Mouse (Mus musculus) stomach, embryonic 15.5 days (tissue): ENCODE measurements around the gene Rcan2. TPM values are rescaled to one million over a fixed set of nuclear protein-coding genes. Genes with fewer than 3 reads are reported as not detected.

ENCODE experiments used
- ATAC-seq: fragments of 200-750 bp; cut with Nextera tagmentation; 2 replicates; pipeline ENCODE4 v1.8.0; 2017; ENCODE audit warnings: low read depth, moderate number of reproducible peaks, moderate TSS enrichment; ENCODE audit not compliant: insufficient read depth, low FRiP score
- H3K27ac ChIP-seq: fragments of 300-500 bp; sonication (generic); 2 replicates; pipeline ENCODE4 v1.5.1; 2015; ENCODE audit warnings: mild to moderate bottlenecking, inconsistent platforms
- H3K27me3 ChIP-seq: fragments of 300-500 bp; sonication (generic); replicated peaks from 2 replicates; pipeline ENCODE4 v1.6.1; 2015; ENCODE audit warnings: inconsistent platforms
- H3K36me3 ChIP-seq: fragments of 300-500 bp; sonication (generic); 2 replicates; pipeline ENCODE4 v1.6.1; 2015; ENCODE audit warnings: inconsistent platforms
- H3K4me1 ChIP-seq: fragments of 300-500 bp; sonication (generic); 2 replicates; pipeline ENCODE4 v1.6.1; 2015; ENCODE audit warnings: inconsistent platforms
- H3K4me2 ChIP-seq: fragments of 300-500 bp; sonication (generic); 2 replicates; pipeline ENCODE4 v1.6.1; 2015; ENCODE audit warnings: mild to moderate bottlenecking, inconsistent platforms
- H3K4me3 ChIP-seq: fragments of 300-500 bp; sonication (generic); replicated peaks from 2 replicates; pipeline ENCODE4 v1.5.1; 2015; ENCODE audit warnings: inconsistent platforms
- H3K9ac ChIP-seq: fragments of 300-500 bp; sonication (generic); 2 replicates; pipeline ENCODE4 v1.6.1; 2015; ENCODE audit warnings: inconsistent platforms
- H3K9me3 ChIP-seq: fragments of 300-500 bp; sonication (generic); 2 replicates; pipeline ENCODE4 v1.6.1; 2016; ENCODE audit warnings: inconsistent platforms
- WGBS: fragments of 180-500 bp; shearing (Covaris S2); methylation state at CpG from one replicate; pipeline ENCODE4 v1.1.7; 2015; 5-methylcytosine and 5-hydroxymethylcytosine counted together
- polyA plus RNA-seq: library from polyadenylated mRNA; unstranded; fragments of >200 nt; fragmentation: Nextera tagmentation; extraction: Ambion mirVana; gene quantifications from 2 replicates; pipeline ENCODE4 v1.2.1, GENCODE M21; 2015

The Rcan2 gene
- polyA plus RNA-seq, 1 experiment from 2014 or later: 12.5 TPM

DNA sequence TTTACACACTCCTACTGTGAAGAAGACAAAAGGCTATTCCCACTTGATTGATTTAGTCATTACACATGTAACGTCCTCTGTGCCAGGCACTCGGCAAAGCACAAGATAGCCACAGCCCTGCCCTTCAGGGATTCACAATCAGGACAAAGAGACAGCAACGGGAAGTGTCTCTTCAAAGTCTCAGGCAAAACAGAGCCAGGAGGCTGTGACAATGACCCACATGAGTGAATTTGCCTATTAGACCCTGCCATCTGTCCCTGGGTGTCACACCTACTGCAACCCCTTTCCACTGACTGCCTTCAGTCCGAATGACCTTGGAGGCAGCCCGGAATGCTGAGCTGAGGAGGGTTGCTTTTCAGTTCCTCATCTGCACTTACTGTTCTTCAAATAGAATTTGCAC lies 151.1 kb downstream of the Rcan2 start:
- no peak for ATAC-seq
- H3K9me3 ChIP-seq: no peaks in the 10 kb centered on the region
- H3K4me2 ChIP-seq: peak overlapping the region; percentile 43; the same call in 1 of the 2 replicates
- peaks cover 4% of the 10 kb centered on the region; the same call in 1 of the 2 replicates for H3K4me1 ChIP-seq
- no peak overlapping the region for H3K4me3 ChIP-seq
- 30% methylated on average over 5 of the region's 5 CpGs for WGBS
- no peaks in the 10 kb centered on the region for H3K36me3 ChIP-seq
- no peak overlapping the region for H3K9ac ChIP-seq
- H3K27ac ChIP-seq: no peak overlapping the region
- no peaks in the 10 kb centered on the region for H3K27me3 ChIP-seq

DNA sequence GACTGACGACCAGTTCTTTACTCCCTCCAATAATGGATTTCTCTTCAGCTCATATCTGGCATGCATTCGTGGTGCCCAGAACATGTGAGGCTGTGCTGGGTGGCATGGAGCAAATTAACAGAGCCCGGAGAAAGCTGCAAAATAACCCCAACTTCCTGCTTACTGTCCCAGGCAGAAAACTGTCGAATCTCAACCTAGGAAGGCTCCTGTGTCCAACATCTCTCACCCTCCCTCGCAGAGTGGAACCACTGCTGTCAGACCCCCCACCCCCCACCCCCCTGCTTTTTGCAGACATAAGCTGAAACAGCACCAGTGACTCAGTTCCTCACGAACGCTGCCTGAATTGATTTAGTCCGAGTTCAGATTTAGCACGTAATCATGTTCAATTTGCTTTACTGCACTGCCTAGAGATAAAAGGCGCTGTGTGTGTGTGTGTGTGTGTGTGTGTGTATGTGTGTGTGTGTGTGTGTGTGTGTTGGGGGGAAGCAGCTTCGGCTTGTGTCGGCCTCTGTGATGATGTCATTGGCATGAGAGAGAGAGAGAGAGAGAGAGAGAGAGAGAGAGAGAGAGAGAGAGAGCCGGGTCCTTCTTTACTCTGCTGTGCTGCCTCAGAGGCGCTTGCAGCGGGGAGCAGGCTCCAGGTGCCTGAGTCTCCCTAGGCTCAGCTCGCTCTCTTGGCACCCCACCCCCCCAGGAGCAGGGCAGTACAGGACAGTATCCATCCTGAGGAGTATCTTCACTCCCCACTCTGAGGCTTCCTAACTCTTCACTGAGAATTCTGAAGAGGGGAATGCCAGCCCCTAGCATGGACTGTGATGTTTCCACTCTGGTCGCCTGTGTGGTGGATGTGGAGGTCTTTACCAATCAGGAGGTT lies 151.7 kb downstream of the Rcan2 start:
- Histone ChIP-seq H3K4me1 (peaks cover 4% of the 10 kb centered on the region; the same call in 1 of the 2 replicates), H3K27me3 (no peaks in the 10 kb centered on the region), H3K4me2 (peak overlapping the region; percentile 43), H3K9me3 (no peaks in the 10 kb centered on the region), H3K36me3 (no peaks in the 10 kb centered on the region), H3K9ac (no peak overlapping the region), H3K27ac (no peak overlapping the region), H3K4me3 (0 out of 2 replicates have a peak overlapping the region, but pooled peaks have one; percentile 8)
- 22% methylated on average over 14 of the region's 17 CpGs for WGBS
- peak; percentile 64; the same call in 1 of the 2 replicates for ATAC-seq

DNA sequence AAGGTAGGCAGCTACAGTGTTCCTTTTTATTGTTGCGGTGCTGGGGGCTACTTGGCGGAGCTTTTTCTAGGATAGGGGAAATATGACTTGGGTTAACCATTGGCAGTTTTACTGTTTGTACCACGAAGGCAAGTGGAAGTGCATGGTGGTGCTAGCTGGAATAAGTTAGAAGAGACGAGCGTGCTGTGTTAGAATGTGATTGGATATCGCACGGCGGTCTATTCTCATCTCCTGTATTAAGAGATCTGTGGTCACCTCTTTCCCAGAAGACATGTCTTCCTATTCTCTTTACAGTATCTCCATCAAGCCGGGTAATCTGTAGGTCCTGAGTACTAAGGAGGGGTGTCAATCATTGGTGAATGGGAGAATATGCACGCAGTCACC lies 152.4 kb downstream of the Rcan2 start:
- Histone ChIP-seq H3K36me3 (no peaks in the 10 kb centered on the region), H3K4me3 (no peak overlapping the region), H3K9me3 (no peaks in the 10 kb centered on the region), H3K9ac (no peak overlapping the region), H3K4me1 (peaks cover 4% of the 10 kb centered on the region; the same call in 1 of the 2 replicates), H3K4me2 (peak overlapping the region; percentile 43), H3K27me3 (no peaks in the 10 kb centered on the region), H3K27ac (no peak overlapping the region)
- ATAC-seq: peak; percentile 35; the same call in 1 of the 2 replicates
- WGBS: 84% methylated on average over 10 of the region's 10 CpGs

DNA sequence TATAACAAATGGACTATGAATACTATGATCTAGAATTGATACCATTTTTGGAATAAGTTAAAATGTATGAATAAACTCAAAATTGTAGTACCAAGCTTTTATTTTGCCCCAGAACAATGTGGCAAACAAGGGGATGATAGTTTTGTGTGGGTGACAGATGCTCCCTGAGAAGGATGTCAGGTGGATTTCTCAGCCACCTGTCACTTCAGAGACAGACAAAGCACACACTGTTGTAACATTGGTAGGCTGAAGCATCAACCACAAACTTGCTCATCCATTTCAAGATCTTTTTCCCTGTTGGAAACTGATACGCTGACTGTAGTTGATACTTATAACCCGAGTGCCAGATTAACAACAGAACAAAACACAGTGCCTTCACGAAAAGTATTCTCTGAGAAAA lies 158.6 kb downstream of the Rcan2 start:
- no peak for ATAC-seq
- Histone ChIP-seq H3K9ac (no peak overlapping the region), H3K4me3 (no peak overlapping the region), H3K36me3 (no peaks in the 10 kb centered on the region), H3K9me3 (no peaks in the 10 kb centered on the region), H3K27me3 (no peaks in the 10 kb centered on the region), H3K4me1 (no peaks in the 10 kb centered on the region), H3K4me2 (no peak overlapping the region), H3K27ac (no peak overlapping the region)
- WGBS: 86% methylated on average over 3 of the region's 3 CpGs

DNA sequence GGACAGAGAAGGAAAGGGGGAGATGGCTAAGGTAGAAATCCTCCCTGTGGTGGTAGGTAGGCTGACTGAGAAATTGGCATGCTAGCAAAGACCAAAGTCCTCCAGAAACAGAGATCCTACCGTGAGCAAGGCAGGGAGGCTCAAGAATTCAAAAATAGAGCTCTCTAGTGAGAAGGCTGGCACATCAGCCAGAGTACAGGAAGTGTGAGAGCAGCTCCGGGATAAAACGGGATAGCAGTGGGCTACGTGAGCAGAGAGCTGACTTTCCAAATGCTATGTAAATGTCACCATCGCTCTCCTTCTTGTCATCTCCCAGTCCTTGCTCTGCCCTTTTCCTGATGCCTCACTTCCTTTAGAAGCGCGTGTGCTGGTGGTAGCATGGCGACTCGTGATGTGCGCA lies 168.8 kb downstream of the Rcan2 start:
- H3K27me3 ChIP-seq: no peaks in the 10 kb centered on the region
- no peaks in the 10 kb centered on the region for H3K9me3 ChIP-seq
- WGBS: 89% methylated on average over 10 of the region's 10 CpGs

DNA sequence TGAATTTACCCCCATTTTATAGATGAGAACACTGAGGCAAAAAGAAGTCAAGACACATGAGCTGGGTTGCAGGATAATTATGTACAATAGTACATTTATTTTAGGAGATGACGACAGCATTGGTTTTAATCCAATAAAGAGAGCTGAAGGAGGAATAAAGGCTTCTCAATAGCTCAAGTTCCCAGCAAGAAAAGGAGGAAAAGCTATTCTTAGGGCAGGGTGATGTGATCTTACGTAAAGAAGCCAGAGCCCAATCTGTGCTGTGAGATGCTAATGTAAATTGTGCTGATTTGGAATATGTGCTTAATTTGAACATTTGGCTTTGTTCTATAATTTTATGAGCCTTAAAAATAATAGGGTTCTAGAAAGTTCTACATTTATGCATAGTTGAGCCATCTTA lies 176.4 kb downstream of the Rcan2 start:
- no peak overlapping the region for H3K4me2 ChIP-seq
- H3K27ac ChIP-seq: no peak overlapping the region
- H3K36me3 ChIP-seq: no peaks in the 10 kb centered on the region
- H3K27me3 ChIP-seq: no peaks in the 10 kb centered on the region
- 80% methylated on average over 2 of the region's 2 CpGs for WGBS
- H3K4me3 ChIP-seq: no peak overlapping the region
- H3K9ac ChIP-seq: no peak overlapping the region
- H3K9me3 ChIP-seq: no peaks in the 10 kb centered on the region
- H3K4me1 ChIP-seq: no peaks in the 10 kb centered on the region
- no peak for ATAC-seq

More for the DNA sequence above, 168.8 kb downstream of the Rcan2 start:
- Histone ChIP-seq H3K27ac (no peak overlapping the region), H3K36me3 (no peaks in the 10 kb centered on the region), H3K4me2 (no peak overlapping the region), H3K9ac (no peak overlapping the region), H3K4me1 (no peaks in the 10 kb centered on the region), H3K4me3 (no peak overlapping the region)
- ATAC-seq: no peak

DNA sequence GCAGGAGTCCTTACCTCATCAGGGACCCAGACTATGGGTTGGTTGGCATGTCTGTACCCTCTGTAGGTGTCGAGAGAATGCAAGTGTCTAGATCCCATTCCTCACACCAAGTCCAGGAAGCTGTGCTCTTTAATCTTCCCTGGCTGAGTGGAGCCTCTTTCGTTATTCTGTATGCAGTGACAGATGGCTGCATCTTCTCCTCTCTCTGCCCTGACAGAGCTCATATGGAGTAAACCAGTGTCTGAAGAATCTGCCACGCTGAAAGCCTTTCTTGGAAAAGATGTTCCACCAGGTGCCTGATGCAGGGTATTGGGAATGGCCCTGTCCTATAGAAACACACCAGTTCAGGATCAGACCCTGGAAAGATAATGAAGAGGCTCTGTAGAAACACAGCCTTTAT lies 178.8 kb downstream of the Rcan2 start:
- WGBS: 61% methylated on average over 3 of the region's 3 CpGs
- H3K4me1 ChIP-seq: no peaks in the 10 kb centered on the region
- H3K27me3 ChIP-seq: no peaks in the 10 kb centered on the region
- no peaks in the 10 kb centered on the region for H3K36me3 ChIP-seq
- H3K9me3 ChIP-seq: no peaks in the 10 kb centered on the region
- H3K4me3 ChIP-seq: no peak overlapping the region
- no peak overlapping the region for H3K9ac ChIP-seq
- ATAC-seq: no peak
- H3K27ac ChIP-seq: no peak overlapping the region
- no peak overlapping the region for H3K4me2 ChIP-seq

DNA sequence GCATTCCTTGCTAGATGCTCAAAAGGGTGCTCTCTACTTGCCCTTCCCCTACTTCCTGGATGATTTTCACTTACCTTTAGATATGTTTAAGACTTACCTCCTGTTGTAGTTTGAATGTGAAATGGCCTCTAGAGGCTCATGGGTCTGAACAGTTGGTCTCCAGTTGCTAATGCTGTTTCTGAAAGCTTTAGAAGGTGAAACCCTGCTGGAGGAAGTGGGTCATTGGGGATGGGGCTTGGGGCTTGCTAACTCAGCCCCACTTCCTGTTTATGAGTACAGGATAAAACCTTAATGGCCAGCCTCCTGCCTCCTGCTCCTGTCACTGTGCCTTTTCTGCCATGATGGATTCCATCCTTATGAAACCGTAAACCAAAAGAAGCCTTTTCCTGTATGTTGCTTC lies 181.4 kb downstream of the Rcan2 start:
- Histone ChIP-seq H3K27me3 (no peaks in the 10 kb centered on the region), H3K36me3 (no peaks in the 10 kb centered on the region), H3K4me2 (no peak overlapping the region), H3K27ac (no peak overlapping the region), H3K4me3 (no peak overlapping the region), H3K4me1 (no peaks in the 10 kb centered on the region), H3K9me3 (no peaks in the 10 kb centered on the region), H3K9ac (no peak overlapping the region)
- ATAC-seq: no peak
- WGBS: 46% methylated on average over 1 of the region's 1 CpGs

DNA sequence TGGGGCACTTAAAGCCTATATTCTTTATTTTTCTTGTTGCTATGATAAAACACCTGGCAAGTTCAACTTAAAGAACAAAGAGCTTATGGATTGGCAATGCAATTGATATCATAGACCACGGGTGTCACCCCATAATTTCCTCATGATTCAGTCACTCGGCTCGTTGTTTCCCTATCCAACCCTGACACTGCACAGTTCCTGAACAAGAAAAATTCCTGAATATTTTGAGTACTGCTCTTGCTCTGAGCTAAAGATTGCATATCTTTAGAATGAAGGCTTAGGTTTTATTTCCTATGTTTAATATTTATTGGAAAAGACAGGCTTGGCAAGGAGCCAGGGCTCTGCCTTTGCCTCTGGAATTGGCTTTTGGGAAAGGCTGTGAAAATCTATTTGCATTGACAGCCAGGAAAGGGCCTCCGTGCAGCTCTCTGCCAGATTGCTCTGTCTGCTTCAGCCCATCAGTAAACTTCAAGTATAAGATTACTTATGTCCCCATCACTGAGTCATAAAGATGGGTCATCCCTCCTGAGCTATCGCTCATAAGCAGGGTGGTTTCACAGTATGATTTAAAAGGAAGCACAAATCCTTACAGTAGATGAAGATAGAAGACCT lies 188.3 kb downstream of the Rcan2 start:
- Histone ChIP-seq H3K4me2 (no peak overlapping the region), H3K27ac (no peak overlapping the region), H3K4me3 (no peak overlapping the region), H3K36me3 (no peaks in the 10 kb centered on the region), H3K9me3 (no peaks in the 10 kb centered on the region), H3K4me1 (no peaks in the 10 kb centered on the region), H3K27me3 (no peaks in the 10 kb centered on the region), H3K9ac (no peak overlapping the region)
- ATAC-seq: no peak
- whole genome bisulfite sequencing: 31% methylated on average over 5 of the region's 5 CpGs

DNA sequence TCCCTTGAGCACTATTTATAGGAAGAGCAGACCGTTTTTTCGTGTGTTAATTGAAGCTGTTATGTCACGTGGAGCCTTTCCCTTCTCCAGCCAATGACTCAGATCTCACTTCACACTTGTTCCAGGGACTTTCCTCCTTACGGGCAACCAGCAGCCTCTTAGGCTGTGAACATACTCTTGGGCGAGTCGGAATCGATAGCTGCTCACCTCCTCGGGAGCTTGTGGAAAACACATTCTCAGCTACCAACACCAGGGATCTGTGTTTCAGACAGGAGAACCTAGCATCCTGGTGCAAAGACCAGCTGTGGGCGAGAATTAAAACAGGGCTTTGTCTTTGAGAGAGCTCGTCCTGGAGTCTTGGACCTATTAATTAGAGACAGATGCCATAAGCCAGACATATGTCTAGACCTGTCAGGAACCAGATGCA lies 189.8 kb downstream of the Rcan2 start:
- no peaks in the 10 kb centered on the region for H3K9me3 ChIP-seq
- no peaks in the 10 kb centered on the region for H3K27me3 ChIP-seq
- H3K27ac ChIP-seq: no peak overlapping the region
- H3K4me3 ChIP-seq: no peak overlapping the region
- WGBS: 72% methylated on average over 10 of the region's 10 CpGs
- no peaks in the 10 kb centered on the region for H3K36me3 ChIP-seq
- no peak overlapping the region for H3K9ac ChIP-seq
- no peaks in the 10 kb centered on the region for H3K4me1 ChIP-seq
- no peak overlapping the region for H3K4me2 ChIP-seq
- ATAC-seq: no peak

DNA sequence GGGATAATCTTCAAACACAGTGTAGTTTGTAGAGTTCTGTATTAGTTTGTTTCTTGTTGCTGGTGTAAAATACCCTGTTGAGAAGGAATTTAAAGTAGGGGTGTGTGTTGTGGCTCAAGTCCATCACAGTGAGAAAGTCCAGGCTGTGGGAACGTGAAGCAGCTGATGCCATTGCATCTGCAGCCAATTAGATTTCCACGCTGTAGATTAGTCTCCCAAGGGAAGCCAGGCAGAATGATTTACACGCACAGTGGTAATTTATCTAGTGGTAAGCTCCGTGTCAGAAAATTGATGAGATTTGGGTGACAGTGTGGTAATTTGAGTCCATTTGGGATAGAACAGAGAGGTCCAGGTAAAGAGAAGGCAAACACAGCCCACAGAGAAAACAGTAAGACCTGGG lies 192.9 kb downstream of the Rcan2 start:
- WGBS: 34% methylated on average over 4 of the region's 4 CpGs
- no peak for ATAC-seq
- Histone ChIP-seq H3K27ac (no peak overlapping the region), H3K9me3 (no peaks in the 10 kb centered on the region), H3K9ac (no peak overlapping the region), H3K4me1 (no peaks in the 10 kb centered on the region), H3K27me3 (no peaks in the 10 kb centered on the region), H3K4me2 (no peak overlapping the region), H3K4me3 (no peak overlapping the region), H3K36me3 (no peaks in the 10 kb centered on the region)

DNA sequence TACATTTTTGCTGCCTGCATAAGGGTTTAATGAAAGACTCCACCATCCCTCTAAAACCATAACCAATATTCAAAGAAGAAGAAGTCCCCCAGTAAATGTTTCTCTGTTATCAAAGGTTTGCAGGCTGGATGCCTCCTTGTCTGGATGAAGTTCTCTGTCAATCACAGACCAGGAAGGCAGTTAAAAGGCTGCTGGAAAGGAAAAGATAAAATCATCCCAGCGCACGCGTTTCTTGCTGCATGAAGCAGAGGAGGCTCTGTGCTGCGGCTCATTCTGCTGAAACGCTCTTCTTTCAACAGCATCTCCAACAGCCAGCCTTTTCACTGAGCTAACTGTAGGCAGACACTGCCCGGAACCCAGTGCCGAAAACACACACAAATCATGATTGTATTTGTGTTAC lies 196.4 kb downstream of the Rcan2 start:
- 80% methylated on average over 7 of the region's 7 CpGs for WGBS
- no peak for ATAC-seq
- no peaks in the 10 kb centered on the region for H3K27me3 ChIP-seq

More for the DNA sequence above, 196.4 kb downstream of the Rcan2 start:
- Histone ChIP-seq H3K4me2 (no peak overlapping the region), H3K36me3 (no peaks in the 10 kb centered on the region), H3K4me3 (no peak overlapping the region), H3K9ac (no peak overlapping the region), H3K4me1 (no peaks in the 10 kb centered on the region), H3K9me3 (no peaks in the 10 kb centered on the region), H3K27ac (no peak overlapping the region)
